Mouse (Mus musculus) embryonic stem cell, embryonic (primary cell): Measurements from ENCODE around the gene Gm13089.
"Not testable (repeated sequence)": the region's sequence is repeated elsewhere in the genome, so short reads cannot be mapped to it uniquely, and the experiment has no call there.

Experiments used
- CTCF ChIA-PET, 4 experiments: fragments of 300-600 bp in 2 of 4; fragments of 350-600 bp in 2 of 4; sonication (Branson Sonifier 250); formaldehyde crosslinking; loops; one replicate each; lab custom pipeline; 2022; ENCODE audit warnings: inconsistent platforms in 2 of 4; lab: Charles Lee
- POLR2A ChIA-PET, 4 experiments: fragments of 300-600 bp in 2 of 4; fragments of 350-600 bp in 2 of 4; sonication (Branson Sonifier 250); formaldehyde crosslinking; loops; one replicate each; lab custom pipeline; 2022; ENCODE audit warnings: antibody characterized with exemption in 4 of 4, inconsistent platforms in 1 of 4; lab: Charles Lee

The Gm13089 gene

DNA sequence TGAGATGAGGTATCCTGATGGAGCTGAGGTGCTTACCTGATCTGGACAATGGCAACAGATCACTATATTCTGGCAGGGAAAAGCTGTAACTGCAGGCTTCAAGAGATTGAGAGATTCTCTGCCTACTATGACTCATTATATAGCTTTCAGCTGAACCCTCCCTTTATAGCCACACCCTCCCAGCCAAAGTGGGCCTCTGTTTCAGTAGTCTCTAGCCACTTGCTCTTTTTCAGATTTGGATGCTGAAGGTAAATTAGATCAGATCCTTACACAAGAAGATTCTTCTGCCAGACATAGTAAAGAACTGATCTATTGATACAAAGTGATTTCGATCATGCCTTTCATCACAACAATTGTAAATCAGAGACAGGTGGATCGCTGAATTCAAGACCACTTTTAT lies at the start of gene Gm13089:
Gene Gm13089 (minus strand): TSS at position 101 of the 400 bp plus-strand sequence.
- ChIA-PET CTCF (no interaction called here), POLR2A (no interaction called here)

DNA sequence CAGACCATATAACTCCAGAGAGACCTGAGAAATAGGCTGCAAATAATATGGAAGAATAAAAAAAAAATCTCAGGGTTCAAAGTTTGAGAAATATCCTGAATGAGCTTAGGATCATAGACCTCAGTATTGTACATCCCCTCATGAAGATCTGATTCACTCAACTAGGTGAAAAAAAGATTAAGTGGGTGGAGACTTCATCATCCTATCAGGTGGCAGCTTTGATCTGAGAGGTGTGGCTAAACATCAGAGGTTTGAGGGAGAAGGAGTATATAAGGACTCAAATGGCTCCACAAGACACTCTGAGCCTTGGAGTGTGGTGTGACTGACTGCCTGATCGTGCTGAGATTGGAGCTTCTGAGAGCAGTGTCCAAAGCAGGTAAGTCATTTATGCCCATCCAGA lies 16.6 kb upstream of the Gm13089 start, which contains the start of gene Gm13078:
Gene Gm13078 (plus strand): TSS at position 301 of the 400 bp plus-strand sequence.
- ChIA-PET CTCF (no interaction called here), POLR2A (no interaction called here)

DNA sequence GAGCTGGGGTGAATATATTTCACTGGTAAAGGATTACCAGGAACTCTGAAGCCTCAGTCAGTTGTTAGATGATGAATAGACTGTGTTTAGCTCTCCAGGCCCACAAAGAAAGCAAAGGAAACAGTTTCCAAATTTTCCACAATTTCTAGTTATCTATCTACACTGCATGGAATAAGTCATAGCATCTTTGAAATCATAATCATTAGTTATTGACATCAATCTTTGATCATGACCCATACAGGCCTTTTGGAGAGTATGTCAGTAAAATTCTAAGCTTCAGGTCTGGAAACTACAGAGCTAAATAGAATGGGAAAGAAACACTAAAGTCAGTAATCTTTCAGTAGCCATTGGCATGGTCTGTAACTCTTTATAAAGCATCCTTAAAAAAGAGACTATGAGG lies 45.4 kb downstream of the Gm13089 start, which contains the start of gene Gm13088:
Gene Gm13088 (minus strand): TSS at position 101 of the 400 bp plus-strand sequence.
- CTCF ChIA-PET: not testable (repeated sequence)

More for the DNA sequence above, 45.4 kb downstream of the Gm13089 start, which contains the start of gene Gm13088:
- POLR2A ChIA-PET: not testable (repeated sequence)
